ENCODE assay signal across 8 mouse cellular contexts in genomic region chr5:110286446-110287083, GRCm38 (mm10). TPM values are rescaled to one million over a fixed set of nuclear protein-coding genes. Genes with fewer than 3 reads are reported as not detected.
DNase-seq lines count a peak whose midpoint lies in the region; ATAC-seq lines count a peak whose summit lies in the region.

No protein-coding gene starts in this region.

- WGBS in heart, embryonic 12.5 days, result 3% methylated on average over 29 of the region's 31 CpGs
- WGBS in forebrain, embryonic 16.5 days, result under 1% methylated on average over 30 of the region's 31 CpGs

- peaks cover 17% of the 10 kb centered on the region for H3K4me1 ChIP-seq in heart, embryonic 12.5 days (replicated peaks)
- peaks cover 10% of the 10 kb centered on the region for H3K4me1 ChIP-seq in forebrain, embryonic 16.5 days (replicated peaks; ENCODE audit: control insufficient read depth, insufficient read depth, low read length)

- no peaks in the 10 kb centered on the region for H3K9me3 ChIP-seq in heart, embryonic 12.5 days (replicated peaks)
- no peaks in the 10 kb centered on the region for H3K9me3 ChIP-seq in forebrain, embryonic 16.5 days (ENCODE audit: control insufficient read depth, low read length)

- no peaks in the 10 kb centered on the region for H3K27me3 ChIP-seq in heart, embryonic 12.5 days (replicated peaks)
- H3K27me3 ChIP-seq in forebrain, embryonic 16.5 days (replicated peaks; ENCODE audit: control insufficient read depth, insufficient read depth, low read length), result peaks cover 6% of the 10 kb centered on the region; the same call in 1 of the 2 replicates

- ATAC-seq in heart, embryonic 12.5 days (ENCODE audit: insufficient number of reproducible peaks, low FRiP score), result peak; percentile 75
- ATAC-seq in forebrain, embryonic 16.5 days, result peak; percentile 61
- peak; percentile 42 for ATAC-seq in megakaryocyte-erythroid progenitor cell, adult 5-6 weeks (replicated peaks; ENCODE audit: low FRiP score, low TSS enrichment, poor library complexity, severe bottlenecking)

- H3K27ac ChIP-seq in heart, embryonic 12.5 days (ENCODE audit: poor library complexity, severe bottlenecking), result peak overlapping the region; percentile 1; the same call in 1 of the 2 replicates
- no peak overlapping the region for H3K27ac ChIP-seq in forebrain, embryonic 16.5 days (ENCODE audit: low read length)

- no peak for DNase-seq in heart, adult 11 months
- DNase-seq in ES-CJ7 (ENCODE audit: low read depth, low spot score), result peak; percentile 42
- no peak for DNase-seq in Muller cell, postnatal 12 days (ENCODE audit: inconsistent ontology term)
- no peak for DNase-seq in cerebellum, postnatal 14 days
- no peak for DNase-seq in kidney, adult 9 months

- H3K36me3 ChIP-seq in heart, embryonic 12.5 days, result peaks cover 25% of the 10 kb centered on the region
- peaks cover 2% of the 10 kb centered on the region; the same call in 1 of the 2 replicates for H3K36me3 ChIP-seq in forebrain, embryonic 16.5 days (ENCODE audit: control insufficient read depth, insufficient read depth)

- peak overlapping the region; percentile 66 for H3K4me3 ChIP-seq in heart, embryonic 12.5 days
- peak overlapping the region; percentile 83 for H3K4me3 ChIP-seq in forebrain, embryonic 16.5 days (replicated peaks; ENCODE audit: low read length)

- peak overlapping the region; percentile 93 for H3K4me2 ChIP-seq in heart, embryonic 12.5 days
- H3K4me2 ChIP-seq in forebrain, embryonic 16.5 days (ENCODE audit: low read length), result peak overlapping the region; percentile 96

- peak overlapping the region; percentile 78 for H3K9ac ChIP-seq in heart, embryonic 12.5 days
- H3K9ac ChIP-seq in forebrain, embryonic 16.5 days (replicated peaks; ENCODE audit: low read depth, low read length), result peak overlapping the region; percentile 79

RNA-seq across cellular contexts. Expression of gene Pole, which starts 0.5 kb away (rescaled TPM):
- 24.7 and 26.6 TPM in 2 replicates for polyA plus RNA-seq in heart, embryonic 12.5 days (2016; fragmentation: Nextera tagmentation; extraction: Ambion mirVana)
- 12.4 and 13.7 TPM in 2 replicates for polyA plus RNA-seq in forebrain, embryonic 16.5 days (2015; fragmentation: Nextera tagmentation; extraction: Ambion mirVana)
- total RNA-seq in megakaryocyte-erythroid progenitor cell, adult 5-6 weeks (2014; fragmentation: Nextera tagmentation), result 124 and 127 TPM in 2 replicates
- total RNA-seq in megakaryocyte-erythroid progenitor cell, adult 5-6 weeks (2017), result 45.6 and 51.5 TPM in 2 replicates

RNA-seq across cellular contexts. Expression of gene Pxmp2, which starts 0.6 kb away (rescaled TPM):
- 14.8 and 16.6 TPM in 2 replicates for polyA plus RNA-seq in heart, embryonic 12.5 days (2016; fragmentation: Nextera tagmentation; extraction: Ambion mirVana)
- 5.3 and 7.3 TPM in 2 replicates for polyA plus RNA-seq in forebrain, embryonic 16.5 days (2015; fragmentation: Nextera tagmentation; extraction: Ambion mirVana)
- 14.6 and 42.8 TPM in 2 replicates for total RNA-seq in megakaryocyte-erythroid progenitor cell, adult 5-6 weeks (2014; fragmentation: Nextera tagmentation)
- total RNA-seq in megakaryocyte-erythroid progenitor cell, adult 5-6 weeks (2017), result 15.4 and 18.7 TPM in 2 replicates

RNA-seq across cellular contexts. Expression of gene Pgam5, which starts 16.9 kb away (rescaled TPM):
- 59.1 and 59.4 TPM in 2 replicates for polyA plus RNA-seq in heart, embryonic 12.5 days (2016; fragmentation: Nextera tagmentation; extraction: Ambion mirVana)
- polyA plus RNA-seq in forebrain, embryonic 16.5 days (2015; fragmentation: Nextera tagmentation; extraction: Ambion mirVana), result 101 and 108 TPM in 2 replicates
- total RNA-seq in megakaryocyte-erythroid progenitor cell, adult 5-6 weeks (2014; fragmentation: Nextera tagmentation), result 52.9 and 53.2 TPM in 2 replicates
- 45.3 and 53.1 TPM in 2 replicates for total RNA-seq in megakaryocyte-erythroid progenitor cell, adult 5-6 weeks (2017)

RNA-seq across cellular contexts. Expression of gene Ankle2, which starts 55.8 kb away (rescaled TPM):
- 24.6 and 27.4 TPM in 2 replicates for polyA plus RNA-seq in heart, embryonic 12.5 days (2016; fragmentation: Nextera tagmentation; extraction: Ambion mirVana)
- 25.2 and 29.1 TPM in 2 replicates for polyA plus RNA-seq in forebrain, embryonic 16.5 days (2015; fragmentation: Nextera tagmentation; extraction: Ambion mirVana)
- total RNA-seq in megakaryocyte-erythroid progenitor cell, adult 5-6 weeks (2014; fragmentation: Nextera tagmentation), result 27.2 and 30.6 TPM in 2 replicates
- total RNA-seq in megakaryocyte-erythroid progenitor cell, adult 5-6 weeks (2017), result 48.1 and 52.9 TPM in 2 replicates

RNA-seq across cellular contexts. Expression of gene P2rx2, which starts 56.4 kb away (rescaled TPM):
- 0.22 TPM in 1 of 2 replicates, not detected in the other for polyA plus RNA-seq in heart, embryonic 12.5 days (2016; fragmentation: Nextera tagmentation; extraction: Ambion mirVana)
- 7.6 and 7.7 TPM in 2 replicates for polyA plus RNA-seq in forebrain, embryonic 16.5 days (2015; fragmentation: Nextera tagmentation; extraction: Ambion mirVana)
- not detected in 2 replicates for total RNA-seq in megakaryocyte-erythroid progenitor cell, adult 5-6 weeks (2014; fragmentation: Nextera tagmentation)
- not detected in 2 replicates for total RNA-seq in megakaryocyte-erythroid progenitor cell, adult 5-6 weeks (2017)
